Mouse (Mus musculus) kidney, adult 9 months (tissue): ENCODE measurements at regions not wholly inside any gene's neighbourhood (a gene's known extent, or its start where the extent isn't known, plus 50 kb on each side); places are given as distances from the start of the nearest gene placed in this dataset.

Source experiments
- DNase-seq: peaks from one replicate; pipeline ENCODE4 v3.0.0; 2022

- peak; percentile 10 for DNase-seq
These were observed 52.7 kb upstream of the Rab3gap2 start for GRCm38 (mm10) chr1:185151130-185151799.

- no peak for DNase-seq
These were observed 53.3 kb upstream of the Rab3gap2 start for GRCm38 (mm10) chr1:185150431-185151129.

DNA sequence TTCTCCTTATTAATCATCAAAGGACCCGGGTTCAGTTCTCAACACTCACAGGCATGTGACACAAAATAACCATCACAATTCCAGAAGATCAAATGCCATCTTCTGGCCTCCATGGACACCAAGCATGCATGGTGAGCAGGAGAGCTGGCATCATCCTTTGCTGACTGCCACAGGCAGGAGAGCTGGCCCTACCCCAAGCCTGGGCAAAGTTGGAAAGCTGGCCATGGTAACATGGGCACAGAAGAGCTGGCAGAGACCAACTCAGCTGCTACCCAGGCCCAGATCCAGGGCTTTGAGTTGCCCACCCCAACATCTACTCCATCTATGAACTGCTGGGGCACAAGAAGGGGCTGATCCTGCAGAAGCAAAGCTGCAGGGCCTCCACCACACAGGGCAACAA, 59.1 kb upstream of the Rab3gap2 start:
- no peak for DNase-seq

DNA sequence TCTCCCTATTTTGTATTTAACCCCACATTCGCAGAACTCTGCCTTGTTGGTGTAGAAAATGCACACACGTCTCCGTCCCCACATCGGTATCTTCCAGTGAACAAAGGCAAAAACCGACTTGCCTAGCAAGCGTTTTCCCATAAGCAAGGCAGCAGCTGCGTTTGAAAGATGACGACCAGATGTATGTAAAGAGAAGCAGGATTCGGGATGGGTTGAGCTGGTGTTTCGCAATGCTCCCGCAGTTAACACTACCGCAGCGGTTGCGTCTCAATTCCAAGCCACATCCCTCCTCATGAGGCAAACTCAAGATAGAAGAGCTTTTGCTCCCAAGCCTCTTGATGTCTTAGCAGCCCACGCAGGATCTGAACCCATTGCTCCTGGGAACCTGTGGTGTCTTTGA, 59.9 kb upstream of the Rab3gap2 start:
- DNase-seq = no peak

- DNase-seq = no peak
These were observed 63.6 kb upstream of the Rab3gap2 start for GRCm38 (mm10) chr1:185140317-185140716.

DNA sequence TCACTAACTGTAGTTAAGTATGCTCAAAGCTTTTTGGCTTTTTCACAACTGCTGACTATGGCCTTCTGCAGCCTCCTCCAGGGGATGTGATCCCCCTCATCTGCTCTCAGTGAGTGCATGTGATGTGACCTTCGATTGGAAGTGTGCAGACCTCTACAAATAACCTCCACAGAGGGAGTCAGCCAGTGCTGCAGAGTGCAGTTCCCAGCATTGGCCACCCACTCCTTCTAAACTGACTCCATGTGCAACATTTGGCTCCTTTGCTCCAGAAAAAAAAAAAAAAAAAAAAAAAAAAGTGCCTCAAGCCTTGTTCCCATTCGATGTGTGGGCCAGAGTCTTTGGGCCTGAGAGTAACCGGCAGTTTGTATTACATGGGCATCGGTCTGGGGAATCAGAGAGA, 75.7 kb upstream of the Rab3gap2 start:
- no peak for DNase-seq

GRCm38 (mm10) chr1:185125737-185126286, 78.1 kb upstream of the Rab3gap2 start:
- DNase-seq = no peak

DNA sequence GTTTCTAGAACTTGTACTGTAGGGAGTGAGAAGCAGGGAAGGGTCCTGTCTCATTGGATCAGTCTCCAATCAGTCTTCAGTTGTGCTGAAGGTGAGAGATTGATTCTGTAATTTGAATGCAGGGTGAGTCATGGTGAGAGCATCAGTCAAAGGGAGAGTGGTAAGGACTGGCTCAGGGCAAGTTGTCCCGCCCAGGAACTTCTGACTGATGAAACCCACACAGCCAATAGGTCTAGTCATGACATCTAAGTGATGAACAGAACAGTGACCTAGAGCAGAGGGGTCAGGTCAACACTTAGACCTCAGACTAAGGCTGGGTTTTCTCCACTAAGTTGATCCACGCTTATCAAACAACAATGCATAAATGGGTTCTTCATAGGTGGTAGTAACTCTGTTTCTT, 82.4 kb upstream of the Rab3gap2 start:
- no peak for DNase-seq

DNA sequence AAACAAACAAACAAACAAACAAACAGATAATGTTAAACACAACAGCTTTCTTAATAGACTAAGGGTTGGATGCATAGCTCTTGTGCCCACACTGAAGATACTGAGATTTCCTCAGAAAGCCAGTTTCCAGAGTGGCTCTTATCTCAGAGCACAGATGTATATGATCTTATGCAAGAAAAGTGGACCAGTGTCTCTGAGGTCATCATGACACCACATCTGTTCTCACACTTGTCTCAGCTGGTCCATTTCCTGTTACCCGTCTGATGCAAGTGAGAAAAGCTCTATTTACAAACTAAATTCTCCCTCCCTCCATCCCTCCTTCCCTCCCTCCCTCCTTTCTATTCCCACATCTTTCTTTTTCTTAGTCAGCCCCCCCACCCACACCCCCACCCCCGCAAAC, 83.5 kb upstream of the Rab3gap2 start:
- DNase-seq = no peak

DNA sequence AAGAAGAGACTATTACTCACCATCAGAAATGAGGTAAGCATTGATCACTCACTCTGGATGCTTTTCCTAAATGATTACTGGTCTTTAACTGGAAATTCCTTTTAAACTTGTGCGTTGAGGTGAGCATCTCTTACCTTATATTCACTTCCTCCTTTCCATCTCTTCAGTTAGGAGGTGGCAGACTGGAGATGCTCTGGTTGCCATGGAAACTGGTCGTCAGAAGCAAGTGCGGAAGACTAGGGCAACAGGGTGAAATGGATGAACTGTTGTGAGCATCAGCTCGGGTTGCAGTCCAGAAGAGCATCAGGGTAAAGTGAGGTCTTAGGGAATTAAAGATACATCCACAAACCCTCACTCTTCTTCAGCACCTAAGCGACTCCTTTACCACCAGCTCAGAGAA, 86.2 kb upstream of the Rab3gap2 start:
- DNase-seq = no peak

GRCm38 (mm10) chr1:185113687-185114086, 90.2 kb upstream of the Rab3gap2 start:
- DNase-seq = no peak

DNA sequence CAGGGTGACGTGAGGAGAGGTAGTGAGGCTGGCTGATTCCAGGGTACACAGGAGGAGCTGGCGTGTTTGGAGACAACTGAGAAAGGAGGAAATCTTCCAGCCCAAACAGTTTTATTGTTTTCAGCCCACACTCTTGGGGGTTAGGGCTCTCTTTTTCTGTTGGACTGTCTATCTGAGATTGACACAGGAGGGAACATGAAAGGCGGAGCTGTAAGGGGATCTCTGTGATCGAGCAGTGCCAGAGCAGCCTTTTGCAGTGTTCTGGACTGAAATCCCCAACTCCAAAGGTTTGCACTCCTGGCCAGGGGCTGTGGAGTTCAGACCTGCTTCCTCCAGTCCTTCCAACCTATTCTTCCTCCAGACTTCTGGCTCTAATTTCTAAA, 91.9 kb upstream of the Rab3gap2 start:
- no peak for DNase-seq

- DNase-seq = no peak
These were observed 92.4 kb upstream of the Rab3gap2 start for GRCm38 (mm10) chr1:185111347-185112016.

DNA sequence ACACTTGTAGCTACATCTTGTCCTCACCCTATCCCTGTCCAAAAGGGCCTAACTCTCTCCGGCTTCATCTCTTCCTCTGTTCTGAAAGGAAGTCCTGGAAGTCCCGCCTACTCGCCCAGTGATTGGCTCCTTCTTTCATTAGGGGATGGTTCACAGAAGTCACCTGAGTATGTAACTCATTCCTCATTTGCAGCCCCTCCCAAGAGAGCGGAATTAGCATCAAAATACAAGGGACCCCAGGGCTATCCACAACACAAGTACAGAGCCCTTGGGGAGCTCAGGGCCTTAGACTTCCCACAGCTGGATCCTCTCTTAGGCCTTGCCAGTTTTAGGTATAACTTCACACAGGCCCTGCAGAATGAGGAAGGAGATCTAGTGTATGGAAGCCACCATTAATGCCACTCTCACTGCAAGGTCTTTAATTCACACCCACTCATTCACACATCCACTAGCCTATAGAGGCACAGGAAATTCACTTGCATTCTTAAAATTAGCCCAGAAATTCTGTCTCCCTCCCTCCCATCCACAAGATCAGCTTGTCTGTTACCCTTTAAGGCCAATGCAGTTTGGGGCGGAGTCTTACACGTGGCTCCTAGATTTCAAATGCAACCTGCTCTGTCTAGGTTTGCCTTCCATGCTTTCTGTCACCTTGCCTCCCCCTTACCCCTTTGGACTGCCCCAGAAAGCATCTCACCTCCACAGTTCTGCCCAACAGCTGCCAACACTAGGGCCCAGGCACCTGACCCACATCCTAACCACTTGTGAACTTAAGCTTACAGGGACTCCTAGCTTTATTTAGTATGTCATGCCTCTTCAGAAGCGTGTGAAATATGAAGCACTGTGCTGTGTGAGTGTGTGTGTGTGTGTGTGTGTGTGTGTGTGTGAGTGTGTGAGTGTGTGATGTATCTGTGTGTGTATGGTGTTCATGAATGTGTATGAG, 98.7 kb upstream of the Rab3gap2 start:
- DNase-seq = no peak

GRCm38 (mm10) chr1:185103803-185104202, 100.1 kb upstream of the Rab3gap2 start:
- no peak for DNase-seq

DNA sequence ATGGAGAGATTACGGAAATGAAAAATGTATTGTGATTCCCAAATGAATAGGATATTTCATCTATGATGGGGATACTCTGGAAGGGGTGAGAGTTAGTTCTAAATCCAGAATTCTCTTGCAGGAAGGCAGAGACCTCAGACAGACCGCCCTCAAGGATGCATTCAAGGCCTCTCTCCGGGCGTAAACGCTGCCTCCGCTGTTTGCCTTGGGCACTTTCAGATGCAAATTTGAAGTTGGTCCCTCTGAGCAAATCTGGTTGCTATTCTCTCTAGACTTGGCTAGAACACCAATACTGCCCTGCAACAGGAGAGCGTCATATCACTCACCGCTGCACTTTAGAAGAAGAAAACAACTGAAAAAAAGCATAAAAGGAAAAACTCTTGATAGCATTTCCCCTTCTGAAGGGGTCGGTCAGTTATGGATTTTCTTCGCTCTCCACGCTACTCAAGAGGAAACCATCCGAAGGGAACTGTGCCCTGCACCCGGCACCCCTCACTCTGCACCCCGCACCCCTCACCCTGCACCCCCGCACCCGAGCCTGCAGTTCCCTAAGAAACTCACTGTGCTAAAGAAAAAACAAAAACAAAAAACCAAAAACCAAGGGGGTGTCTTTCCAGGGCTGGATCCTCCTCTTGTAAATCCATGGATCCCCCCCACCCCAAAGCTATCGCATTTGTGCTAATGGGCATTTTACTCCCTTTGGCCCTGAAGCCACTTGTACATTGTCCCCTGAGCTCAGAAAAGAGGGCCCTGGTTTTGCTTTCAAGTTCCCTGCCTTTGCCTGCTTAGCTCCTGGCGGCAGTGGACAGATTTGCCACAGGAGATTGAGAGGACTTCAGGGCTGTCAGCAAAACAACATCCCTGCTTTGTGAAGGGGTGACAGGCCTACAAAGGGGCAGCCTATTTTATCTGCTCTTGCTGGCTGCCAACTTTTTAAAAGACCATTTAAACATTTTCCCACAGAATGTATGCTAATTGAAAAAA, 99.9 kb upstream of the Mark1 start:
- DNase-seq = no peak

DNA sequence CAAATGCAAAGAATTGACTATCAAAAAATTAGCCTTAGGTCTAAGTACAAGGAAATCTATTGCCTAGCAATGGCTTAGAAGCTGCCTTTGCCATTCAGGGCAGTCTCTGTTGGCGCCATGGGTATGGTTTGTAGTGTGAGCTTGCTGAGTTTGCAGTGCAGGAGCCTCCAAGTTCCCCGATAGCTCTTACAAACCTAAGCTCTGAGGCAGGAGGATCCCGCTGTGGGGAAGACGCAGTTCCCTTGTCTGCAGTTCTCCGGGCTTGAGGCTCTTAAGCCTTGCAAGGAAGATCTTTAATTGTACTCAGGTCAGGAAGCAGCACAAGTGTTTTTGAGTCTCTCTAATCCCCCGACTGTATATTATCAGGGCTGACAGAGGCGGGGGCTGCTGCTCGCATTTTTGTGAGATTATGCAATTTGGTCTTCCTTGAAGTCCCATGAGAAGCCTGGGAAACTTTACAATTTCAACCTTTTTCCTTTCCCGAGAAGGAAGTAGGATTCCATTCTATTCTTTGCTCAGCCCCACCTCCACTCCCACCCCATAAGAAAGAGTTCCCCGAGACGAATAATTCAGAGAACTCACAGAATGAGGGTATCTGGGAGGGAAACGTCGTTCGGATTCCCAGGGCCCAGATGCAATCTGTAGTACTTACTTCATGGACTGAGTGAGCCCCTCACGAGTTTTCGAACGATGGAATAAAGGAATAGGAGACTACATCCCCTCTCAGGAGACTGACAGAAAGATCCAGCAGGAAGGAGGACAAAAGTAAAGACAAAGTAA, 99.0 kb upstream of the Mark1 start:
- no peak for DNase-seq

DNA sequence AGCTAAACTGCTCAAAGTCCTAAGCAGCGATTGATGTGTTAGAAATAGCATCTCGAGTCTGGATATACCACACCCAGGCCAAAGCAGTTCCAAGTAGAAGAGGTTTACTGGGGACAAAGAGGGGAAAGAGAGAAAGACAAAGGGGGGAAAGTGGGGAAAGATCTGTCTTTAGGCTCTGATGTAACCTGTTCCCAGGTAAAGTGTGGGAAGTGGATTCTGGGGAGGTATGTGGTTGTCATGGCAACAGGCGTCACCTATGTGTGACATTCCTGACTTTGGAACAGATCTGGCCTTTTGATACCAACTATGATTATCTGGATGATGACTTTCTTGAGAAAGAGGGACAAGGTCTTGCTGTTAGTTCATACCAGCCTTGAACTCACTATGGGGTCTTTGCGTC, 97.4 kb upstream of the Mark1 start:
- DNase-seq = no peak

DNA sequence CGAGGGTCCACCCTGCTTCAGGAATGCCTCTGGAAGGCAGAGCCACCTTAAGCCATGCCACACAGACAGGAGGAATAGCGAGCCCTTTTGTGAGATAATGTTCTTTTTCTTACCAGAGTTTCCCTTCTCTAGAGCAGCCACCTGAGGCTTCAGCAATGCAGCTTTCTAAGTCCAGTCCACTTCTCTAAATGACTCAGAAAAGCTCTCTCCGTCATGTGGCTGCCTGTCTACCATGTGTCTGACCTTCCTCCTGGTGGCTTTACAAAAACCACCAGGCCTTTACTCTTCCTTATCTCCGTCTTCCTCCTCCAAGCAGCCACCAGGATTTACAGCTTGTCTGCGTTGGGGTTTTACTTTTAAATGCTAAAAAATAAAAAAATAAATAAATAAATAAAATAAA, 93.4 kb upstream of the Mark1 start:
- no peak for DNase-seq

- no peak for DNase-seq
These were observed 92.6 kb upstream of the Mark1 start for GRCm38 (mm10) chr1:185091816-185092558.
